Mouse (Mus musculus): ENCODE results near the gene Pdlim5. TPM values are rescaled to one million over a fixed set of nuclear protein-coding genes. Genes with fewer than 3 reads are reported as not detected.
"Not testable (repeated sequence)": the region's sequence is repeated elsewhere in the genome, so short reads cannot be mapped to it uniquely, and the experiment has no call there.

The Pdlim5 gene
- 100 to 1,000 TPM; 634 to 793 TPM for total RNA-seq (2021)

DNA sequence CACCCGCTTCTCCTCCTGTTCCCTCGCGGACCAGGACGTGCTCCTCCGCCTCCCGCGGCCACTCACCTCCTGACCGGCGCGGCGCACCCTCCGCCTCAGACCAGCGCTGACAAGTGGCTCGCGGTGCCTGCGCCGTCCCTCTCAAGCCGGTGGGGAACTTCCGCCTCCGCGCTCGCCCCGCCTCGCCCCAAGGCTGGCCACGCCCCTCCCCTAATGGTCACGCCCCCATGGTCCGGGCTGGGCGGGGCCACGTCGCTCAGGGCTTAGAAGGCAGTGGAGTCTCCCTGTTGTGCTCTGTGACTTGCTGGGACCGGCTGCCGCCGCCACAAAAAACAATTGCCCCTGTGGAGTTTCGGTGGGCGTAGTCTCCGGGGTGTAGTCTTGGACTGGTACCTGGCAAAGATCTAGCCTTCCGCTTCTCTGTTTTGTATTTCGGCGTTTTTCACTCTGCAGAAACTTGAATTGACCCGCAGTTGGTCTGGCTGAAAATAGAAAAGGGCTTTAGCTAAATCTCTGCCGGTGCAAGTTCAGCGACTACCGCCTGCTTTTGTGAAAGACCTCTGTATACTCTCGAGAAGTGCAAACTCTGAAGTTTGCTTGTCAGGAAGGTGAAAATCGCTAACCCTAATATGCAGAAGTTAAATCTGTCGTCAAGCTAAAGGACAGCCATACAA lies at the start of gene Pdlim5:
TSS of gene Pdlim5 (minus strand) at position 177 of the 674 bp plus-strand sequence.
- DNase-seq: peak; percentile 98 to 99
- intact Hi-C loops (cut with DNase I): loop anchor here (1.0 to 2.0 kb wide), 3 partner anchors 29 to 101 kb away; no protein-coding TSS in a partner anchor

DNA sequence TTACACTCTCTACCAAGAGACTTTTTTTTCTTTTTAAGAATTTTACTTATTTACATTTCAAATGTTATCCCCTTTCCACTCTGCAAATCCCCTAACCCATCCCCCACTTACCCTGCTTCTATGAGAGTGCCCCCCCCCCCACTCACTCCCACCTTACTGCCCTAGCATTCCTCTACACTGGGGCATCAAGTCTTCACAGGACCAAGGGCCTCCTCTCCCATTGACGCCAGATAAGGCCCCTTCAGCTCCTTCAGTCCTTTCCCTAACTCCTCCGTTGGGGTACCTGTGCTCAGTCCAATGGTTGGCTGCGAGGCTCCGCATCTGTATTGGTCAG lies 48.2 kb upstream of the Pdlim5 start:
- no peak for DNase-seq
- intact Hi-C loops (cut with DNase I): loop anchor here (1.0 kb wide), 2 partner anchors 48 to 148 kb away; partner anchors contain the start of gene Pdlim5

GRCm38 (mm10) chr3:142443006-142443709 lies 47.7 kb upstream of the Pdlim5 start:
- DNase-seq: peak; percentile 88 to 93
- intact Hi-C loops (cut with DNase I): loop anchor here (1.0 kb wide), 2 partner anchors 48 to 148 kb away; partner anchors contain the start of gene Pdlim5

GRCm38 (mm10) chr3:142442161-142442560 lies 46.7 kb upstream of the Pdlim5 start:
- peak; percentile 45 to 49 for DNase-seq
- intact Hi-C loops (cut with DNase I): no loop called here

GRCm38 (mm10) chr3:142441142-142441541 lies 45.6 kb upstream of the Pdlim5 start:
- intact Hi-C loops (cut with DNase I): no loop called here
- DNase-seq: no peak

GRCm38 (mm10) chr3:142440191-142440590 lies 44.7 kb upstream of the Pdlim5 start:
- intact Hi-C loops (cut with DNase I): no loop called here
- no peak for DNase-seq

DNA sequence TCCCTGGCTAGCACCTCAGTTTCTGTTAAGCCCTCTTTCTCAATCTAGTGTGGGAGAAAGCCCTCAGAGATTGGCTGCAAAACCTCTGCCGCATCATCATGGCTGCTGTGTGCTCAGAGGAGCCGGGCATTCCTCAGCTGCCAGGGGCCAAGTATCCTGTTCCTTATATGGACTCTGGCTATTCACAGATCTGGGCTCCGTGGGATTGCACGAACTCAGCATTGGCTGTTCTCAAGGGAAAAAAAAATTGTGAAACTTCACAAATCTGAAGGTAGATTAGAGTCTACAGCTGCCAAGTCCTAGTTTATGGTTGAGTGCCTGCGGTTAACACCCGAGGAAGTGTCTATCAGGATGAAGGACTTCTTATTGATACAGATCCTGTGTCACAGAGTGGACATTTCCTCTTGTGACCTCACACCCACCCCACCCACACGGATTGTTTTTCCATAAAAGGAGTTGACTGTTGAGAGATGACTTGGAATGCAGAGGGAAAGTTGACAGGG lies 44.1 kb upstream of the Pdlim5 start:
- peak; percentile 52 to 67 for DNase-seq
- intact Hi-C loops (cut with DNase I): loop anchor here (2.0 kb wide), 1 partner anchor 15 kb away; no protein-coding TSS in a partner anchor

GRCm38 (mm10) chr3:142438630-142439029 lies 43.1 kb upstream of the Pdlim5 start:
- not testable (repeated sequence) for DNase-seq
- intact Hi-C loops (cut with DNase I): loop anchor here (2.0 kb wide), 1 partner anchor 14 kb away; no protein-coding TSS in a partner anchor

GRCm38 (mm10) chr3:142436824-142437223 lies 41.3 kb upstream of the Pdlim5 start:
- DNase-seq: no peak
- intact Hi-C loops (cut with DNase I): no loop called here

GRCm38 (mm10) chr3:142436212-142436611 lies 40.7 kb upstream of the Pdlim5 start:
- no peak for DNase-seq
- intact Hi-C loops (cut with DNase I): no loop called here

GRCm38 (mm10) chr3:142434786-142435168 lies 39.3 kb upstream of the Pdlim5 start:
- intact Hi-C loops (cut with DNase I): no loop called here
- DNase-seq: no peak

GRCm38 (mm10) chr3:142434127-142434785 lies 38.8 kb upstream of the Pdlim5 start:
- DNase-seq: no peak
- intact Hi-C loops (cut with DNase I): no loop called here

- no peak for DNase-seq
- intact Hi-C loops (cut with DNase I): no loop called here
Observed at GRCm38 (mm10) chr3:142431481-142431880, 36.0 kb upstream of the Pdlim5 start.

- intact Hi-C loops (cut with DNase I): no loop called here
- DNase-seq: no peak
Observed at GRCm38 (mm10) chr3:142430048-142430447, 34.6 kb upstream of the Pdlim5 start.

DNA sequence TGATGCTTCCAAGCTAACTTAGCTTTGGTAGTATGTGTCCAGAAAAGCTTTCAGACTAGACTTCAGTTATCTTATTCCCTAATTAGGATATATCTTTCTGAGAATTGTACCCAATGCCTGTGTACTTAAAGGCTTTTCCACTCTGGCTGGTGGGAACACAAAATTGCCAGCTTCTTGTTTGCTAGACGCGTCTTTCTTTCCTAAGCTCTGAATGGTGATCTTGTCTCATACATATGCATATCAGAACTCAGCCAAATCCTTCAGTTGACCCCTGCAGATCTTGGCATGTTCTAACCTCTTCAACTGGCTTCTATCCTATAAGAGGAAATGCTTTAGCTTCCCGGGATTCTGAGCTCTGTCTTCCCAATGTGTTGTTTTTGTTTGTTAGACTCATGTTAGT lies 31.3 kb upstream of the Pdlim5 start:
- intact Hi-C loops (cut with DNase I): no loop called here
- no peak for DNase-seq

- no peak for DNase-seq
- intact Hi-C loops (cut with DNase I): loop anchor here (2.0 kb wide), 2 partner anchors 15 to 27 kb away; no protein-coding TSS in a partner anchor
Observed at GRCm38 (mm10) chr3:142424134-142424533, 28.6 kb upstream of the Pdlim5 start.

DNA sequence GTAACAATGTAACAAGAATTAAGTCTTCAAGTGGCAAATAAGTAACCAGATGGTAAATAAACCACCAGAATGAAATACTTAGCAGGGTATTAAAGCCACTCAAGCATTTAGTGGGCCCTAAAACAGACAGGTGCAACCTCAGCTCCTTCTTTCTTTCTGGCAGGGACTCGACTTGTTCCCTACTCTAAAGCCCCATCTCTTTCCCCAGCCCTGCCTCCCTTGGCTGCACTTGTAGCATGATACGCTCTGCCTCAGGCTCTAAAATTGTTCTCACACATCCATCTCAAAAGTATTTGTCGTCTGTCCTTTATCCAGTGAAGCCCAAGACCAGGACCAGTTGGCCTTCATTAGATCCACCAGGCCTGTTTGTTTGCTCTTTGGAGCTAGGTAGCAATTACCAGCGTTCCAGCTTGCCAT lies 28.0 kb upstream of the Pdlim5 start:
- DNase-seq: no peak
- intact Hi-C loops (cut with DNase I): no loop called here

- intact Hi-C loops (cut with DNase I): no loop called here
- peak in 1 of 2 experiments; percentile 38 for DNase-seq
Observed at GRCm38 (mm10) chr3:142422229-142422628, 26.7 kb upstream of the Pdlim5 start.

DNA sequence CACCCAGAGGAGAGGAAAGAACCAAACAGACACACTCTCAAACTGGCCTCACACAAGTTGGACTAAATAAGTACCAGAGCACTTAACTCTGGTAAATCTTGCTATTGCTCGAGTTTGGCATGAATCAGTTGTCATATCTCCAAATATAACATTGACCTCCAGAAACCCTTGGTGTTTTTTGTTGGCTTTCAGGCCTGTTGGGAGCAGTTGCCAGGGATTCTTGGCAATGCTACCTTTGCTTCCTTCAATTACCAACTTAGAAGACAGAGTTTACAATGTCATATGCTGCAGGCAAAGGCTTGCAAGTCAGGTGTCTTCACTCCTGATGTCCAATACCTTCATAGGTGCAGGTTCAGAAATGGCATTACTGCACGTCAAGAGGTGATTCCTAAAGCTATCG lies 26.0 kb upstream of the Pdlim5 start:
- intact Hi-C loops (cut with DNase I): no loop called here
- DNase-seq: peak in 1 of 2 experiments; percentile 42

DNA sequence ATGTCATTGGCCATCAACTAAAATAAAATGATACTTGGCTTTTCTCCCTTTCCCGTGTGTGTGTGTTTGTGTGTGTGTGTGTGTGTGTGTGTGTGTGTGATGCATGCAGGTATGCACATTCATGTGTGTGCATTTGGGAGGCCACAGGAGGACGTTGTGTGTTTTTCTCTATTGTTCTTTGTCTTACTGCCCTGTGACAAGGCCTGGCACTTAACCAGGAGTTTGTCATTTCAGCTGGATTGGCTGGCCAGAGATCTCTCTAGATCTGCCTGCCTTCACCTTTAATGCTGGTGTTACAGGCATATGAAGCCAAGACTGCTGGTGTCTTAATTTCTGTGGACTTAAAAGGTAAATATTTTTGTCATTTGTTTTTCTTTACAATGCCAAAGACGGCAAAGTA lies 22.5 kb upstream of the Pdlim5 start:
- intact Hi-C loops (cut with DNase I): no loop called here
- DNase-seq: no peak

DNA sequence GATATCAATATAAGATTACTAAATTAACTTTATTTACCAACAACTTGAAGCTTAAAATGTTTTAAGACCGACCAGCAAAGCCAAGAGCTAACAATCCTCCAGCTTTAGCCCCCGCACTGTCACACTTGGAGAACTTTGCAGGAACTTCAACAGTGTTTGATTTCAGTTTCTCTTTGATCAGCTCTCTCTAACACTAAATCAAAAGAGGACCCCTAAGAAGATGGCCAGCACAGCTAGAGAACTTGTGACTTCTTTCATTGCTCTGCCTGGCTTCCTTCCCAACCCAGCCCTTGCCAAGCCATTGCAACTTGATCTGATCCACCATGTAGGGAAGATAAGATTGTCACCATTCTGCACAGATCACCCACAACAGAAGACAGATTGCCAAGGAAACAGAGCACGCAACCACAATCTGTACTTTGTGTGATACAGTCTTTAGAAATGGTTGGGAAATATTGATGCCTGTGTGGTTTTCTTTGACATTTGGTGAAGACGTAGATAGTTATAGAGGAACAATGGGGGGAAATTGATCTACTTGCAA lies 17.9 kb upstream of the Pdlim5 start:
- DNase-seq: no peak
- intact Hi-C loops (cut with DNase I): no loop called here

Data from heart, postnatal 36 days (tissue).